Mouse (Mus musculus): Measurements from ENCODE around the gene Agbl3. TPM values are rescaled to one million over a fixed set of nuclear protein-coding genes. Genes with fewer than 3 reads are reported as not detected.
A peak's percentile ranks its signal among the peaks of the same experiment; 100 is the strongest.

Agbl3 gene
- polyA plus RNA-seq, 1 experiment = 13.1 TPM

- Histone ChIP-seq H3K27me3 (replicated peaks; ENCODE audit: control insufficient read depth, insufficient read depth, low read length) (no peaks in the 10 kb centered on the region), H3K4me3 (ENCODE audit: insufficient read depth, low read depth, low read length) (no peak overlapping the region), H3K4me1 (ENCODE audit: control insufficient read depth, insufficient read depth, low read length) (no peaks in the 10 kb centered on the region; the same call in 1 of the 2 replicates), H3K27ac (ENCODE audit: insufficient read depth, low read depth, low read length) (no peak overlapping the region), H3K36me3 (ENCODE audit: control insufficient read depth, insufficient read depth, low read length) (no peaks in the 10 kb centered on the region)
- TF ChIP-seq POLR2A (IDR thresholded peaks at IDR 0.05; ENCODE audit: low read depth, low read length) = no peak
- TF ChIP-seq CTCF (conservative IDR thresholded peaks at IDR 0.05; ENCODE audit: insufficient read depth, insufficient read length, low read depth, low read length) = no peak
- DNase-seq = no peak
- 93% methylated on average over 1 of the region's 1 CpGs for WGBS
Observed at GRCm38 (mm10) chr6:34782493-34782892, 2.3 kb downstream of the Agbl3 start.

GRCm38 (mm10) chr6:34796881-34797280 lies 16.6 kb downstream of the Agbl3 start:
- Histone ChIP-seq H3K4me1 (ENCODE audit: control insufficient read depth, insufficient read depth, low read length) (no peaks in the 10 kb centered on the region), H3K36me3 (ENCODE audit: control insufficient read depth, insufficient read depth, low read length) (no peaks in the 10 kb centered on the region), H3K4me3 (ENCODE audit: insufficient read depth, low read depth, low read length) (no peak overlapping the region), H3K27ac (ENCODE audit: insufficient read depth, low read depth, low read length) (no peak overlapping the region), H3K27me3 (replicated peaks; ENCODE audit: control insufficient read depth, insufficient read depth, low read length) (no peaks in the 10 kb centered on the region)
- 80% methylated on average over 3 of the region's 3 CpGs for WGBS
- peak; percentile 10 for DNase-seq
- TF ChIP-seq POLR2A (IDR thresholded peaks at IDR 0.05; ENCODE audit: low read depth, low read length) (no peak), CTCF (conservative IDR thresholded peaks at IDR 0.05; ENCODE audit: insufficient read depth, insufficient read length, low read depth, low read length) (no peak)

GRCm38 (mm10) chr6:34797887-34798286 lies 17.7 kb downstream of the Agbl3 start:
- 78% methylated on average over 3 of the region's 3 CpGs for WGBS
- no peak for DNase-seq
- no peaks in the 10 kb centered on the region for H3K27me3 ChIP-seq (replicated peaks; ENCODE audit: control insufficient read depth, insufficient read depth, low read length)
- H3K4me3 ChIP-seq (ENCODE audit: insufficient read depth, low read depth, low read length) = no peak overlapping the region
- no peaks in the 10 kb centered on the region for H3K36me3 ChIP-seq (ENCODE audit: control insufficient read depth, insufficient read depth, low read length)
- no peak overlapping the region for H3K27ac ChIP-seq (ENCODE audit: insufficient read depth, low read depth, low read length)
- H3K4me1 ChIP-seq (ENCODE audit: control insufficient read depth, insufficient read depth, low read length) = no peaks in the 10 kb centered on the region
- TF ChIP-seq POLR2A (IDR thresholded peaks at IDR 0.05; ENCODE audit: low read depth, low read length) (no peak), CTCF (conservative IDR thresholded peaks at IDR 0.05; ENCODE audit: insufficient read depth, insufficient read length, low read depth, low read length) (no peak)

GRCm38 (mm10) chr6:34805582-34805981 lies 25.4 kb downstream of the Agbl3 start:
- DNase-seq = no peak

GRCm38 (mm10) chr6:34810651-34811050 lies 30.4 kb downstream of the Agbl3 start:
- H3K4me1 ChIP-seq (ENCODE audit: control insufficient read depth, insufficient read depth, low read length) = no peaks in the 10 kb centered on the region; the same call in 1 of the 2 replicates
- H3K27me3 ChIP-seq (replicated peaks; ENCODE audit: control insufficient read depth, insufficient read depth, low read length) = no peaks in the 10 kb centered on the region
- H3K4me3 ChIP-seq (ENCODE audit: insufficient read depth, low read depth, low read length) = no peak overlapping the region
- H3K27ac ChIP-seq (ENCODE audit: insufficient read depth, low read depth, low read length) = peak overlapping the region; percentile 45; the same call in 1 of the 2 replicates
- 54% methylated on average over 4 of the region's 4 CpGs for WGBS
- DNase-seq = peak; percentile 46
- no peak for TF ChIP-seq CTCF (conservative IDR thresholded peaks at IDR 0.05; ENCODE audit: insufficient read depth, insufficient read length, low read depth, low read length)
- no peak for TF ChIP-seq POLR2A (IDR thresholded peaks at IDR 0.05; ENCODE audit: low read depth, low read length)
- H3K36me3 ChIP-seq (ENCODE audit: control insufficient read depth, insufficient read depth, low read length) = no peaks in the 10 kb centered on the region

More at GRCm38 (mm10) chr6:34805582-34805981, 25.4 kb downstream of the Agbl3 start:
- Histone ChIP-seq H3K4me3 (ENCODE audit: insufficient read depth, low read depth, low read length) (no peak overlapping the region), H3K4me1 (ENCODE audit: control insufficient read depth, insufficient read depth, low read length) (no peaks in the 10 kb centered on the region; the same call in 1 of the 2 replicates), H3K27me3 (replicated peaks; ENCODE audit: control insufficient read depth, insufficient read depth, low read length) (no peaks in the 10 kb centered on the region), H3K36me3 (ENCODE audit: control insufficient read depth, insufficient read depth, low read length) (no peaks in the 10 kb centered on the region), H3K27ac (ENCODE audit: insufficient read depth, low read depth, low read length) (no peak overlapping the region)
- TF ChIP-seq CTCF (conservative IDR thresholded peaks at IDR 0.05; ENCODE audit: insufficient read depth, insufficient read length, low read depth, low read length) = no peak
- no peak for TF ChIP-seq POLR2A (IDR thresholded peaks at IDR 0.05; ENCODE audit: low read depth, low read length)
- WGBS = 80% methylated on average over 2 of the region's 2 CpGs

- Histone ChIP-seq H3K36me3 (ENCODE audit: control insufficient read depth, insufficient read depth, low read length) (no peaks in the 10 kb centered on the region), H3K27me3 (replicated peaks; ENCODE audit: control insufficient read depth, insufficient read depth, low read length) (no peaks in the 10 kb centered on the region), H3K27ac (ENCODE audit: insufficient read depth, low read depth, low read length) (no peak overlapping the region), H3K4me1 (ENCODE audit: control insufficient read depth, insufficient read depth, low read length) (no peaks in the 10 kb centered on the region), H3K4me3 (ENCODE audit: insufficient read depth, low read depth, low read length) (no peak overlapping the region)
- DNase-seq = no peak
- TF ChIP-seq POLR2A (IDR thresholded peaks at IDR 0.05; ENCODE audit: low read depth, low read length) = no peak
- TF ChIP-seq CTCF (conservative IDR thresholded peaks at IDR 0.05; ENCODE audit: insufficient read depth, insufficient read length, low read depth, low read length) = no peak
Observed at GRCm38 (mm10) chr6:34824406-34824805, 44.2 kb downstream of the Agbl3 start.

GRCm38 (mm10) chr6:34832352-34832751 lies 52.1 kb downstream of the Agbl3 start:
- Histone ChIP-seq H3K27ac (ENCODE audit: insufficient read depth, low read depth, low read length) (no peak overlapping the region), H3K4me3 (ENCODE audit: insufficient read depth, low read depth, low read length) (no peak overlapping the region), H3K36me3 (ENCODE audit: control insufficient read depth, insufficient read depth, low read length) (no peaks in the 10 kb centered on the region), H3K4me1 (ENCODE audit: control insufficient read depth, insufficient read depth, low read length) (no peaks in the 10 kb centered on the region), H3K27me3 (replicated peaks; ENCODE audit: control insufficient read depth, insufficient read depth, low read length) (no peaks in the 10 kb centered on the region)
- no peak for DNase-seq
- TF ChIP-seq POLR2A (IDR thresholded peaks at IDR 0.05; ENCODE audit: low read depth, low read length) (no peak), CTCF (conservative IDR thresholded peaks at IDR 0.05; ENCODE audit: insufficient read depth, insufficient read length, low read depth, low read length) (no peak)
- WGBS = 96% methylated on average over 5 of the region's 5 CpGs
